In the genomic region with DNA sequence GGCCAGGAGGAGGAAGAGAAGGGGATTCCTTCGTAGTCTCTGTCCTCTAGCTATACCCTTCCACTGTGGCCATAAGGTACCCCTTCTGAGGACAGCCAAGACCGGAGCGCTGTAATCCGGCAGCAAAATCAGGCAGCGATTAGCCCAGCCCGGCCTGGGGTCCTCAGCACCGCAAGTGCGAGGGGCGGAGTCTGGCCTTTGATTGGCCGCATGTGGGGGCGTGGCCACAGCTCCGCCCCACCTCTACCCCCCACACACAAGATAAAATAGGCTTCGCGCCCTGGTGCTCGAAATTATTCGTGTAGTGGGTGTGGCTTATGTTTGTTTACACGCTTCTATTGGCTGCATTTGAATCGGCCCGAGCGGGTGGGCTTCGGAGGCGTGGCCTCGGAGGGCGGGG, we compare ENCODE assay signal across 8 mouse cellular contexts. TPM values are rescaled to one million over a fixed set of nuclear protein-coding genes. Genes with fewer than 3 reads are reported as not detected.
A peak's percentile ranks its signal among the peaks of the same experiment; 100 is the strongest.
DNase-seq lines count a peak whose midpoint lies in the region; ATAC-seq and TF ChIP-seq lines count a peak whose summit lies in the region.

No protein-coding gene starts in this region.

- H3K4me1 ChIP-seq in cerebellum, adult 2 months (ENCODE audit: control insufficient read depth, insufficient read depth, low read length) = no peaks in the 10 kb centered on the region; the same call in 1 of the 2 replicates
- H3K4me1 ChIP-seq in forebrain, postnatal 0 days (ENCODE audit: insufficient read depth) = peaks cover 20% of the 10 kb centered on the region
- H3K4me1 ChIP-seq in lung, embryonic 14.5 days (ENCODE audit: insufficient read depth) = peaks cover 11% of the 10 kb centered on the region; the same call in 1 of the 2 replicates

- H3K36me3 ChIP-seq in forebrain, postnatal 0 days (ENCODE audit: insufficient read depth) = no peaks in the 10 kb centered on the region
- H3K36me3 ChIP-seq in lung, embryonic 14.5 days (ENCODE audit: insufficient read depth) = no peaks in the 10 kb centered on the region

- 0 out of 2 replicates have a peak, but pooled peaks have one; percentile 26 for TF ChIP-seq POLR2A in cerebellum, adult 2 months (IDR thresholded peaks at IDR 0.05; ENCODE audit: borderline replicate concordance, insufficient read depth, low read length)

- ATAC-seq in forebrain, postnatal 0 days = peak; percentile 86
- peak; percentile 82 for ATAC-seq in lung, embryonic 14.5 days (ENCODE audit: insufficient read depth)
- ATAC-seq in neutrophil, adult 5-6 weeks (ENCODE audit: extremely low read depth, insufficient number of reproducible peaks, low FRiP score, poor library complexity, severe bottlenecking) = peak; percentile 57

- peak; percentile 96 for DNase-seq in MEL-GATA-1-ER (ENCODE audit: extremely low read depth, low read depth)
- peak; percentile 85 to 90 for DNase-seq in cerebellum, adult 2 months
- peak; percentile 98 for DNase-seq in forebrain, postnatal 0 days
- peak; percentile 97 for DNase-seq in heart, postnatal 4 days
- DNase-seq in layer of hippocampus, adult 8-10 months (ENCODE audit: low spot score in 2 of 2) = peak; percentile 90 to 92
- peak; percentile 99 for DNase-seq in lung, embryonic 14.5 days
- peak; percentile 95 for DNase-seq in testis, postnatal 14 days (ENCODE audit: low spot score)

- H3K27me3 ChIP-seq in cerebellum, adult 2 months (ENCODE audit: control insufficient read depth, insufficient read depth, low read length) = no peaks in the 10 kb centered on the region
- no peaks in the 10 kb centered on the region for H3K27me3 ChIP-seq in forebrain, postnatal 0 days (ENCODE audit: insufficient read depth, low read length)
- H3K27me3 ChIP-seq in lung, embryonic 14.5 days (ENCODE audit: insufficient read depth, low read length) = no peaks in the 10 kb centered on the region

- WGBS in cerebellum, adult 2 months = under 1% methylated on average over 24 of the region's 24 CpGs
- 2% methylated on average over 24 of the region's 24 CpGs for WGBS in forebrain, postnatal 0 days
- WGBS in lung, embryonic 14.5 days = under 1% methylated on average over 24 of the region's 24 CpGs

- H3K4me2 ChIP-seq in forebrain, postnatal 0 days (ENCODE audit: low read depth) = peak overlapping the region; percentile 52
- H3K4me2 ChIP-seq in lung, embryonic 14.5 days = peak overlapping the region; percentile 74

- peak overlapping the region; percentile 39 for H3K9ac ChIP-seq in forebrain, postnatal 0 days
- H3K9ac ChIP-seq in lung, embryonic 14.5 days = peak overlapping the region; percentile 50

- H3K27ac ChIP-seq in cerebellum, adult 2 months (ENCODE audit: insufficient read depth, low read length) = no peak overlapping the region
- peak overlapping the region; percentile 66 for H3K27ac ChIP-seq in forebrain, postnatal 0 days (ENCODE audit: low read depth, low read length)
- H3K27ac ChIP-seq in lung, embryonic 14.5 days (ENCODE audit: low read depth) = peak overlapping the region; percentile 89

- TF ChIP-seq CTCF in cerebellum, adult 2 months (IDR thresholded peaks at IDR 0.05; ENCODE audit: borderline replicate concordance, insufficient read depth, low read depth, low read length) = no peak
- TF ChIP-seq CTCF in forebrain, postnatal 0 days (IDR thresholded peaks at IDR 0.05; ENCODE audit: low read depth) = 0 out of 2 replicates have a peak, but pooled peaks have one; percentile 14
- TF ChIP-seq CTCF in lung, embryonic 14.5 days (IDR thresholded peaks at IDR 0.05; ENCODE audit: low read depth) = no peak

- peak overlapping the region; percentile 37 for H3K4me3 ChIP-seq in cerebellum, adult 2 months (replicated peaks; ENCODE audit: insufficient read depth, low read depth, low read length)
- peak overlapping the region; percentile 43 for H3K4me3 ChIP-seq in forebrain, postnatal 0 days (ENCODE audit: low read depth, low read length)
- H3K4me3 ChIP-seq in lung, embryonic 14.5 days (ENCODE audit: low read depth, low read length) = peak overlapping the region; percentile 51

- no peaks in the 10 kb centered on the region for H3K9me3 ChIP-seq in forebrain, postnatal 0 days (ENCODE audit: low read length)
- no peaks in the 10 kb centered on the region for H3K9me3 ChIP-seq in lung, embryonic 14.5 days (ENCODE audit: low read depth, low read length)

RNA-seq across cellular contexts. Expression of gene Bicra, which starts 5.0 kb away (rescaled TPM):
- polyA plus RNA-seq in cerebellum, adult 2 months (2012; rRNA removed) = 12.3 and 12.4 TPM in 2 replicates
- total RNA-seq in forebrain, postnatal 0 days (2014; rRNA removed) = 3.2 and 5.0 TPM in 2 replicates
- polyA plus RNA-seq in forebrain, postnatal 0 days (2015; fragmentation: Nextera tagmentation; extraction: Ambion mirVana) = 3.6 and 5.8 TPM in 2 replicates
- 1 to 10 TPM; 7.6 to 7.8 TPM for total RNA-seq in heart, postnatal 4 days (2021)
- total RNA-seq in layer of hippocampus, adult 8-10 months (2022) = 10 to 100 TPM; 15.4 to 20.0 (median 17.2) TPM
- polyA plus RNA-seq in lung, embryonic 14.5 days (2014; fragmentation: Nextera tagmentation; extraction: Ambion mirVana) = 8.7 and 9.6 TPM in 2 replicates
- 11.9 and 12.9 TPM in 2 replicates for total RNA-seq in neutrophil, adult 5-6 weeks (2017)

RNA-seq across cellular contexts. Expression of gene Zfp541, which starts 8.9 kb away (rescaled TPM):
- polyA plus RNA-seq in cerebellum, adult 2 months (2012; rRNA removed) = 0.16 and 0.28 TPM in 2 replicates
- total RNA-seq in forebrain, postnatal 0 days (2014; rRNA removed) = 0.10 and 0.15 TPM in 2 replicates
- polyA plus RNA-seq in forebrain, postnatal 0 days (2015; fragmentation: Nextera tagmentation; extraction: Ambion mirVana) = 0.04 and 0.17 TPM in 2 replicates
- total RNA-seq in heart, postnatal 4 days (2021) = not detected
- total RNA-seq in layer of hippocampus, adult 8-10 months (2022) = under 1 TPM; 0.67 to 0.98 (median 0.84) TPM
- polyA plus RNA-seq in lung, embryonic 14.5 days (2014; fragmentation: Nextera tagmentation; extraction: Ambion mirVana) = 0.16 TPM in 1 of 2 replicates, not detected in the other
- 0.61 and 0.70 TPM in 2 replicates for total RNA-seq in neutrophil, adult 5-6 weeks (2017)

RNA-seq across cellular contexts. Expression of gene Napa, which starts 45.6 kb away (rescaled TPM):
- polyA plus RNA-seq in cerebellum, adult 2 months (2012; rRNA removed) = 447 and 471 TPM in 2 replicates
- 159 and 270 TPM in 2 replicates for total RNA-seq in forebrain, postnatal 0 days (2014; rRNA removed)
- polyA plus RNA-seq in forebrain, postnatal 0 days (2015; fragmentation: Nextera tagmentation; extraction: Ambion mirVana) = 211 and 222 TPM in 2 replicates
- total RNA-seq in heart, postnatal 4 days (2021) = 100 to 1,000 TPM in 1 of 2 experiments, 10 to 100 TPM in 1; 90.4 to 104 TPM
- 100 to 1,000 TPM; 289 to 306 (median 297) TPM for total RNA-seq in layer of hippocampus, adult 8-10 months (2022)
- polyA plus RNA-seq in lung, embryonic 14.5 days (2014; fragmentation: Nextera tagmentation; extraction: Ambion mirVana) = 168 and 176 TPM in 2 replicates
- total RNA-seq in neutrophil, adult 5-6 weeks (2017) = 75.3 and 78.1 TPM in 2 replicates
